Mouse (Mus musculus): ENCODE measurements at regions not wholly inside any gene's neighbourhood (a gene's known extent, or its start where the extent isn't known, plus 50 kb on each side); places are given as distances from the start of the nearest gene placed in this dataset.

DNA sequence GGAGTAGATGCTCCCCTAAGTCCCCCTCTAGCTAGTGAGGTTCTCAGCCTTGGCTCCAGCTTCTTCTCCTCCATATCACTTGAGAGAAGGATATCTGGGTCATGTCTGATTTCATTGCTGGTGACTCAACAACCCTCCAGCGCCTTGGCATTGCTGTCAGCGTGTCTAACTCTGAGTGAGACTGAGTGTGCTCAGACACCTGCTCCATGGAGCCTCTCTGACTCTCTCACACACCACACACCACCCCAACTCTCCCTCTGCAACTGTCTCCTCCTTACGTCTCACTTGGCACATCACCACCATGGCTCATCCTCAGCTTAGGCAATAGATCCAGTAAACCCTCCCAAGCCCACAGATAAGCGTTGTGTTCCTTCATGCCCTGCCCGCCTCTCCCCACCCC, 260.0 kb downstream of the Rps15a start:
- Histone ChIP-seq H3K4me2 (no peak overlapping the region), H3K9me3 (no peaks in the 10 kb centered on the region), H3K4me3 (no peak overlapping the region), H3K4me1 (replicated peaks) (peaks cover 26% of the 10 kb centered on the region), H3K27ac (no peak overlapping the region), H3K27me3 (no peaks in the 10 kb centered on the region), H3K36me3 (no peaks in the 10 kb centered on the region), H3K9ac (no peak overlapping the region)
- ATAC-seq (ENCODE audit: low FRiP score) = no peak
- 95% methylated on average over 5 of the region's 5 CpGs for WGBS

DNA sequence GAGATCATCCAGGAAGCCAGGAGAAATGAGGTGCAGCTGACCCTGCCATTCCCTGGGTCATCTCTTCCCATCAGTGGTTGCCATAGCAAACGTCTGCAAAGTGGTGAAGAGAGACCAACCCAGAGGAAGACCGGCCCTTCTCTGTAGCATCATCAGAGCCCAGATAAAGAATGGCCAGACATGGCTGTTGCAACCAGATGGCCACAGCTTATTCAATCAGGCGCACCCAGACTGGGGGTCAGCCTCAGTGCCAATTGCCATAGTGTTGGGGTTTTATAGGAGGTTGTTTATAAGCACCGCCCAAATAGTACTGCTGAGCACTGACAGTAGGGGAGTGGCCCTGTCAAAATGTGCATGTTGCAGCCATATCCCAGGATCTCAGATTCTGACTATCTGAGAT, 262.3 kb downstream of the Rps15a start:
- Histone ChIP-seq H3K36me3 (no peaks in the 10 kb centered on the region), H3K4me1 (replicated peaks) (peaks cover 26% of the 10 kb centered on the region), H3K9me3 (no peaks in the 10 kb centered on the region), H3K4me3 (no peak overlapping the region), H3K27me3 (no peaks in the 10 kb centered on the region), H3K27ac (no peak overlapping the region), H3K9ac (no peak overlapping the region), H3K4me2 (no peak overlapping the region)
- WGBS = 66% methylated on average over 4 of the region's 4 CpGs
- no peak for ATAC-seq (ENCODE audit: low FRiP score)

DNA sequence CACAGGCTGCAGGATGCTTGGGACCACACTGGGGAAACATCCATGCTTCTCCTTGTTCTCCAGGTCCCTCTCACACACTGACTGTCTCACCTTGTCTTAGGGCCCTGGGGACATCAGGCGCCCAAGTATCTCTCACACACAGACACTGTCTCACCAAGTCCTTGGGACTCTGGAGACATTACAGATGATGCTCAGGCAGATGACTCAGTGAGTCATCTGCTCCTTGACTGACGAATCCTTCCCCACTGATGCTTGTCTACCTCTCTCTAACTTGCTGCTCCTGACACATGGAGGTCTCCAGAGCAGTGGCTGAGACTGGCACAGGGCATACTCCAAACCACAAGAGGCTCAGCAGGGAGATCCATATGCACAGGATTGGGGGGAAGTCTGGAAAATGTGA, 263.1 kb downstream of the Rps15a start:
- Histone ChIP-seq H3K9me3 (no peaks in the 10 kb centered on the region), H3K27ac (no peak overlapping the region; the same call in 1 of the 2 replicates), H3K4me2 (no peak overlapping the region), H3K4me3 (no peak overlapping the region), H3K27me3 (no peaks in the 10 kb centered on the region), H3K4me1 (replicated peaks) (peaks cover 26% of the 10 kb centered on the region), H3K36me3 (no peaks in the 10 kb centered on the region), H3K9ac (no peak overlapping the region)
- 85% methylated on average over 2 of the region's 2 CpGs for WGBS
- no peak for ATAC-seq (ENCODE audit: low FRiP score)

DNA sequence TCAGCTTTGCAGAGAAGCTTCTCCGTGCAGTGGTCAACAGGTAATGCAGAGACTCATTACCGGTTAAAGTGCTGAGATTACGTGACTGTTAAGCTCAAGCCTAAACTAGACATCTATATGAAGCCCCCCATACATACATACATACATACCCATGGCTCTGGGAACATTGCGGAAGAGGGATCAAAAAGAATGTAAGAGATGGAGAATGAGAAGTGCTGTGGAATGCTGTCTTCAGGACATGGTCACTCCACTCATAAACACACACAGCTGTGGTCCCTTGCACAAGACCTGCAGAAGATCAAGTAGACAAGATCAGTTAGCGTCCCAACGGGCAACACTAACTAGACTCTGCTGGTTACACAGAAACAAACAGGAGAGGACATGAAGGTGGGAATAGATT, 265.2 kb downstream of the Rps15a start:
- Histone ChIP-seq H3K9ac (no peak overlapping the region), H3K27me3 (no peaks in the 10 kb centered on the region), H3K4me1 (replicated peaks) (peaks cover 15% of the 10 kb centered on the region; the same call in 1 of the 2 replicates), H3K27ac (no peak overlapping the region), H3K4me2 (no peak overlapping the region), H3K36me3 (no peaks in the 10 kb centered on the region), H3K4me3 (no peak overlapping the region), H3K9me3 (no peaks in the 10 kb centered on the region)
- ATAC-seq (ENCODE audit: low FRiP score) = no peak
- WGBS = 89% methylated on average over 6 of the region's 6 CpGs

DNA sequence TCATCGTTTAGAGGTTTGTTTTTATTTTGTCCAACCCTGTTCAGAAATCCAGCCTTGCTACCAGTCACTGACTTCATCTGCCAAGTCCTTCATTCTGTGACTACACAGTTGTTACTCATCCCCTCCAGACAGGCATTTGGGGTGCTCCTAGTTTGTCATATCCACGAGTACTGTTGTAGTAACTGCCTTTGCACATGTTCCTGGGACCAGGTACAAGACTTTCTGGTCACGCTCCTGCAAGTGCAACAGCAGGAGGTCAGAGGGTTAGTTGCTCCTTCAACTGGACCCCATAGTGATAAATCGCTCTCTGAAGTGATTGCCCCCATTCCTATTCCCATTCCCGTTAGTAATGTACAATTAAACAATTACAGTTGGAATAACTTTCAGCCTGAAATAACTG, 269.9 kb downstream of the Rps15a start:
- no peaks in the 10 kb centered on the region for H3K27me3 ChIP-seq
- H3K27ac ChIP-seq = no peak overlapping the region
- WGBS = 93% methylated on average over 5 of the region's 5 CpGs
- no peaks in the 10 kb centered on the region for H3K9me3 ChIP-seq
- no peak for ATAC-seq (ENCODE audit: low FRiP score)
- H3K36me3 ChIP-seq = no peaks in the 10 kb centered on the region
- H3K9ac ChIP-seq = no peak overlapping the region
- H3K4me3 ChIP-seq = no peak overlapping the region
- no peak overlapping the region for H3K4me2 ChIP-seq
- peaks cover 9% of the 10 kb centered on the region for H3K4me1 ChIP-seq (replicated peaks)

DNA sequence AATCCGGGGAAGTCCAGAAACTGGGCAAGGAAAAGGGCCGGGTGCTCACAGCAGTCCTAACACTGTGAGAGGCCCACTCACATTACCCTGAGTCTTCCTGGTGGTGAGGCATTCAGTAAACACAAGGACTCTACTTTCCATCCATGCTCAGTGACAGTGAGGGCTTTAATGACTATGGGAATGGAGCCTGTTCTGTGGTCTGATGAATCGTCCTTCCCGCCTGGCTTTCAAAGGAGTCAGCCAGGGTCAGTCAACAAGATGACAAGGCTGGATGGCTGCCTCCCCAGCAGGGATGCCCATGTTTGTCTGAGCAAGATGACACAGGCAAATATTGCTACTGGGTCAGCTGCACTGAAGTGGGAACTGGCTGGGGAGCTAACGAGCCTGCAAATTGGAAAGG, 273.2 kb downstream of the Rps15a start:
- Histone ChIP-seq H3K9ac (no peak overlapping the region), H3K4me1 (replicated peaks) (peaks cover 9% of the 10 kb centered on the region), H3K9me3 (no peaks in the 10 kb centered on the region), H3K4me2 (no peak overlapping the region), H3K36me3 (no peaks in the 10 kb centered on the region), H3K27me3 (no peaks in the 10 kb centered on the region), H3K27ac (no peak overlapping the region), H3K4me3 (no peak overlapping the region)
- 40% methylated on average over 5 of the region's 5 CpGs for WGBS
- ATAC-seq (ENCODE audit: low FRiP score) = no peak

DNA sequence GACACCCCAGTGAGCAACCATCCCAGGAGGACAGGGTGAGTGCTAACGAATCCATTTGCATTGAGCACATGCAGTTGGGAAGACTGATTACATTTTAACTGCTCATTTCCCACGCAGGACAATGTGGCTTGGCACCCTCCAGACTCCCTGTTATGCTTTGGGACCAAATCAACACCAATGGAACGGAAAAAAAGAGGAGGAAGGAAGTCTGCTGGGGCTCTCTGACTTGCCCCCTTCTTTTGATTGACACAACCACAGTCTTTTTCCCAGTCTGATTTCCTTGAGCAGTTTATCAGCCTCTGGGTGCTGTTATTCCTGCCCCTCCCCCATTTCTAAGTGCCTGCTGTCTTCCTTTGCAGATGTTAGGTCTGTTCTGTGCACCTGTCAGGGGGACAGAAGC, 321.0 kb downstream of the Rps15a start:
- H3K4me3 ChIP-seq = no peak overlapping the region

DNA sequence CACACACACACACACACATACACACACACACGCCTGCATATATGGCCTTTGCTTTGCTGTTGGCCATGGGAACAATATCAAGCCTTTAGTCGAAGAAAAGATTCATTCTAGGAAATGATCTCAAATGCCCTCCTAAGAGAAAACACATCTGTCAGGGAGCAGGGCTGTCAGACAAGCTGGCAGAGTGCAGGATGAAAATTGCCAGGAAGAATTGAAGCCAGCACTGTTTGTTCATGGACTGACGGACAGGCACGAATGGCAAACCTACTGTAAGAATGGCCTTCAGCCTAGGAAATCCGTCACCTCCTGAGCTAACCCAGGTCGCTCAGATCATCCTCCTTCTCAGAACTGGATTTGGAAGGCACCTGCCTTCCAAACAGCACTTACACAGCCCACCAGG, 322.0 kb downstream of the Rps15a start:
- no peaks in the 10 kb centered on the region for H3K9me3 ChIP-seq
- H3K27ac ChIP-seq = no peak overlapping the region
- ATAC-seq (ENCODE audit: low FRiP score) = no peak
- H3K4me1 ChIP-seq (replicated peaks) = peaks cover 6% of the 10 kb centered on the region
- no peak overlapping the region for H3K9ac ChIP-seq
- 84% methylated on average over 6 of the region's 6 CpGs for WGBS
- no peaks in the 10 kb centered on the region for H3K36me3 ChIP-seq
- H3K27me3 ChIP-seq = no peaks in the 10 kb centered on the region
- no peak overlapping the region for H3K4me2 ChIP-seq
- H3K4me3 ChIP-seq = no peak overlapping the region

More for the DNA sequence above, 321.0 kb downstream of the Rps15a start:
- Histone ChIP-seq H3K27me3 (no peaks in the 10 kb centered on the region), H3K9ac (no peak overlapping the region), H3K4me1 (replicated peaks) (peaks cover 6% of the 10 kb centered on the region), H3K4me2 (no peak overlapping the region), H3K9me3 (no peaks in the 10 kb centered on the region), H3K36me3 (no peaks in the 10 kb centered on the region), H3K27ac (no peak overlapping the region)
- 21% methylated on average over 3 of the region's 3 CpGs for WGBS
- no peak for ATAC-seq (ENCODE audit: low FRiP score)

DNA sequence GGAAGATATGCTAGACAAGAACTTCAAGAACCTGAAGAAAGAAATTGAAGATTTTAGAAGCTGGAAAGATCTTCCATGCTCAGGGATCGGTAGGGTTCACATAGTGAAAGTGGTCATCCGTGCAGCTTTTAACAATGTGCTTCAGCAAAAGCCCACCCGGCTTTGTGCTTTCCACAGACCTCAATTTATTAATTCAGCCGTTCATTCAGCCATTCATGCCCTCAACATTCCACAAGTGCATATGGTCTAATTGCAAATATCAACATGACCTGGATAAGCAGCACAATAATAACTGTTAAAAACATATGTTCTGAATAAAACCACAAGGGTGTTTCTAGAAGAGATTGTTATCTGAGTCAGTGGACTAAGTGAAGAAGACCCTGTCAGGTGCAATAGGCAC, 323.5 kb downstream of the Rps15a start:
- ATAC-seq (ENCODE audit: low FRiP score) = no peak
- WGBS = 76% methylated on average over 4 of the region's 4 CpGs
- Histone ChIP-seq H3K9me3 (no peaks in the 10 kb centered on the region), H3K4me2 (no peak overlapping the region), H3K9ac (no peak overlapping the region), H3K4me1 (replicated peaks) (peaks cover 6% of the 10 kb centered on the region), H3K27me3 (no peaks in the 10 kb centered on the region), H3K36me3 (no peaks in the 10 kb centered on the region), H3K27ac (no peak overlapping the region), H3K4me3 (no peak overlapping the region)

DNA sequence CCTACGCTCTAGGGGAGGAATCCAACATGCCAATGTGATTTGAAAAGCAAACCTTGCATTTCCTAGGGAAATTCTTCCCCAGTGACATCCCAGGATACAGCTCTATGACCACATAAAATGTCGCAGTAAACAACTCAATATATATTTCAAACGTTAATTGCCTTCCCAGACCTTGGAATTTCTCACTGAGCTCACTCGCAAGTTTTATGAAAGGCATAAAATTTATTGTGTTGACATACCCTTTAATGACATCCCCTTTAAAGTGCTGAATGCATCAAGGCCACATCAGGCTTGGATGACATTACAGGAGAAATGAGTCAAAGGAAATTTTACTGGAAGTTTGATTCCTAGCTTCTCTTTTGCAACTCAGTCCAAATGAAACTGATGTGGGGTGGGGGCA, 337.0 kb downstream of the Rps15a start:
- Histone ChIP-seq H3K4me1 (replicated peaks) (no peaks in the 10 kb centered on the region), H3K27ac (no peak overlapping the region), H3K9me3 (no peaks in the 10 kb centered on the region), H3K4me2 (no peak overlapping the region), H3K4me3 (no peak overlapping the region), H3K36me3 (no peaks in the 10 kb centered on the region), H3K9ac (no peak overlapping the region), H3K27me3 (no peaks in the 10 kb centered on the region)
- WGBS = 78% methylated on average over 4 of the region's 4 CpGs
- no peak for ATAC-seq (ENCODE audit: low FRiP score)

DNA sequence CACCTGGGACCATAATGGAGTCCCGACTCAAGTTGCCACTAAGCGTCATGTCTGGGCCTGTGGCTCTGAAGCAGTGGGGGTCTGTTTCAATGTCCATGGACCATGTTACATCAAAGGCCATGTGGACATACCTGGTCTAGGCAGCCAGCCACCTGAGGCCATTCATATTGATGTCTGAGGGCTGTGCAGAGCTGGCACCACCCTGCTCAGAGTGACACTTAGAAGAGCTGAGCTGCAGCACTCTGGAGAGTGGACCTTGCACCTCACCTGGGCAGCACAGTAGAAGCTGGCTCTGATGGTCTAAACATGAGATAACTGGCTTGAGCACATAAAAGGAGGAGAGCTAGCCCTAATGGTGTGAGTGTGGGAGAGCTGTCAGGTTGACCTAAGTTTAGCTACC, 338.1 kb downstream of the Rps15a start:
- no peak overlapping the region for H3K4me3 ChIP-seq
- no peaks in the 10 kb centered on the region for H3K4me1 ChIP-seq (replicated peaks)
- H3K9ac ChIP-seq = no peak overlapping the region
- ATAC-seq (ENCODE audit: low FRiP score) = no peak
- peaks cover under 1% of the 10 kb centered on the region; the same call in 1 of the 2 replicates for H3K9me3 ChIP-seq
- H3K36me3 ChIP-seq = no peaks in the 10 kb centered on the region
- no peak overlapping the region for H3K4me2 ChIP-seq
- no peak overlapping the region for H3K27ac ChIP-seq
- WGBS = 100% methylated on average over 2 of the region's 2 CpGs
- H3K27me3 ChIP-seq = no peaks in the 10 kb centered on the region

DNA sequence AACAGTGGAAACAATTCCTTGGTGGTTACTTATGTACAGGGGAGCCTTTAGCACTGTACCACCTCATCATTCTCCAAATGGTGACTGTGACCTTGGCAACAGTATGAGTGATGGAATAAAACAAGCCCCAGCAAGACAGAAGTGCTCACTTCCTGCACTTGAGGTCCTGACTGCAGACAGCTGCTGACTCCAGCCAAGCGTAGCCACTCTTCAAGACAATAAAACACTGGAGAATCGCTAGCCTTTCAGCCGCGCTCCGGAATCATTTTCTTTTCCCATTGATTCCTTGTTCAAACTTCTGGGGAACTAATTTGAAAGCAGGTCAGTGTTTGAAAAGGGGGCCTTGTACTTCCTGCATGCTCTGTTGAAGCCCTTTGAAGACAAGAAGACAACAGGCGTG, 344.2 kb downstream of the Rps15a start:
- Histone ChIP-seq H3K27ac (0 out of 2 replicates have a peak overlapping the region, but pooled peaks have one; percentile 20), H3K4me2 (no peak overlapping the region), H3K9me3 (peaks cover 7% of the 10 kb centered on the region; the same call in 1 of the 2 replicates), H3K4me3 (no peak overlapping the region), H3K27me3 (0 out of 2 replicates have a peak, but pooled peaks cover 7% of the 10 kb centered on the region), H3K4me1 (replicated peaks) (peaks cover 7% of the 10 kb centered on the region; the same call in 1 of the 2 replicates), H3K36me3 (0 out of 2 replicates have a peak, but pooled peaks cover 4% of the 10 kb centered on the region), H3K9ac (no peak overlapping the region)
- WGBS = 21% methylated on average over 6 of the region's 6 CpGs
- ATAC-seq (ENCODE audit: low FRiP score) = peak; percentile 28; the same call in 1 of the 2 replicates

DNA sequence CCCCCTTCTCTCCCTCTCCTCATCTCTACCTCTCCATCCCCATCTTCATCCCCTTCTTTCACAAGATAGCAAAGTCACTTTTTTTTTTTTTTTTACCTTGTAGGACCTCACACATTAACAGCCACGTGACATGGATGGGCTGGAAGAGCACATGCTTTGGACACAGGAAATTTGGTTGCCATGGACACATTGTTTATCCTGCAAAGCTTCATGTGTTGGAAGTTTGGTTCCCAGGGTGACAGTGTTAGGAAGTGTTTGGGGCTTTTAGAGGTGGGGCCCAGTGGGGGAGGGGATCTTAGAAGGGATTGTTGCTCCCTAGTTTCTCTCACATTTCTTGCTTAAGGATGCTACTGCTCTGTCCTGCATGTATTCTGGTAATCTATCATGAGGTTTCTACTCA, 356.5 kb downstream of the Rps15a start:
- no peak overlapping the region for H3K4me3 ChIP-seq
- 0 out of 2 replicates have a peak, but pooled peaks cover 5% of the 10 kb centered on the region for H3K27me3 ChIP-seq
- H3K4me1 ChIP-seq (replicated peaks) = 0 out of 2 replicates have a peak, but pooled peaks cover 3% of the 10 kb centered on the region
- ATAC-seq (ENCODE audit: low FRiP score) = no peak
- no peak overlapping the region for H3K27ac ChIP-seq
- H3K4me2 ChIP-seq = no peak overlapping the region
- no peaks in the 10 kb centered on the region for H3K36me3 ChIP-seq
- H3K9me3 ChIP-seq = no peaks in the 10 kb centered on the region
- no peak overlapping the region for H3K9ac ChIP-seq
- 36% methylated on average over 1 of the region's 1 CpGs for WGBS

Data from hindbrain, embryonic 13.5 days (tissue).